Mouse (Mus musculus): ENCODE data around the gene Nop9. TPM values are rescaled to one million over a fixed set of nuclear protein-coding genes. Genes with fewer than 3 reads are reported as not detected.

The Nop9 gene
- total and polyA plus RNA-seq, 3 experiments: 38.5 to 92.1 (median 89.1) TPM

- Histone ChIP-seq H3K4me3 (replicated peaks in 1 of 3; ENCODE audit: low read depth in 2 of 3, low read length in 2 of 3, poor library complexity in 1 of 3) (no peak overlapping the region), H3K9me3 (replicated peaks; ENCODE audit: low read length) (no peaks in the 10 kb centered on the region), H3K9ac (ENCODE audit: insufficient read depth, low read depth) (no peak overlapping the region), H3K4me2 (ENCODE audit: insufficient read depth, low read depth, poor library complexity, severe bottlenecking) (no peak overlapping the region), H3K27ac (ENCODE audit: insufficient read depth, low read depth) (no peak overlapping the region), H3K79me2 (replicated peaks; ENCODE audit: control insufficient read depth, extremely low read depth, insufficient read depth, poor library complexity, severe bottlenecking) (no peaks in the 10 kb centered on the region), H3K27me3 (replicated peaks) (peaks cover 2% of the 10 kb centered on the region), H3K36me3 (replicated peaks in 1 of 2; ENCODE audit: control insufficient read depth in 1 of 2, insufficient read depth in 1 of 2, low read length in 1 of 2) (no peaks in the 10 kb centered on the region), H3K4me1 (ENCODE audit: control insufficient read depth in 1 of 2, insufficient read depth in 2 of 2) (no peaks in the 10 kb centered on the region)
- in situ Hi-C loops (cut with MboI; ENCODE audit: low pct_ligation_motif_present, low pct_unique_long_range_greater_than_20kb, low sequenced_read_pairs) (no loop called here), dilution Hi-C loops (cut with MboI; ENCODE audit: extremely low pct_ligation_motif_present, extremely low pct_unique_long_range_greater_than_20kb, low sequenced_read_pairs) (no loop called here)
- DNase-seq (ENCODE audit: extremely low read depth): no peak
- TF ChIP-seq ELF1 (IDR thresholded peaks at IDR 0.05; ENCODE audit: low read depth, low read length) (no peak), MYC (IDR thresholded peaks at IDR 0.05; ENCODE audit: low read depth, low read length) (no peak), MAX (IDR thresholded peaks at IDR 0.05; ENCODE audit: low read length) (no peak), ZKSCAN1 (IDR thresholded peaks at IDR 0.05; ENCODE audit: borderline replicate concordance, low read depth, low read length) (no peak), BHLHE40 (IDR thresholded peaks at IDR 0.05; ENCODE audit: low read depth, low read length) (no peak), TBP (conservative IDR thresholded peaks at IDR 0.05; ENCODE audit: low read depth, low read length) (no peak), PAX5 (IDR thresholded peaks at IDR 0.05; ENCODE audit: low read length) (no peak), TCF12 (IDR thresholded peaks at IDR 0.05; ENCODE audit: low read depth, low read length) (no peak), USF2 (conservative IDR thresholded peaks at IDR 0.05; ENCODE audit: low read depth, low read length) (no peak), RAD21 (IDR thresholded peaks at IDR 0.05; ENCODE audit: low read depth, low read length) (no peak), ZMIZ1 (IDR thresholded peaks at IDR 0.05; ENCODE audit: low read depth, low read length) (no peak), NRF1 (IDR thresholded peaks at IDR 0.05; ENCODE audit: low read depth, low read length) (no peak)
Observed at GRCm38 (mm10) chr14:55709509-55709908, 36.0 kb upstream of the Nop9 start.

GRCm38 (mm10) chr14:55711786-55712185, 33.7 kb upstream of the Nop9 start:
- Histone ChIP-seq H3K9me3 (replicated peaks; ENCODE audit: low read length) (no peaks in the 10 kb centered on the region), H3K4me3 (replicated peaks in 1 of 3; ENCODE audit: low read depth in 2 of 3, low read length in 2 of 3, poor library complexity in 1 of 3) (no peak overlapping the region), H3K36me3 (replicated peaks in 1 of 2; ENCODE audit: control insufficient read depth in 1 of 2, insufficient read depth in 1 of 2, low read length in 1 of 2) (peaks cover 5 to 9% of the 10 kb centered on the region in 2 experiments), H3K27ac (ENCODE audit: insufficient read depth, low read depth) (no peak overlapping the region), H3K27me3 (replicated peaks) (peaks cover 2% of the 10 kb centered on the region), H3K4me2 (ENCODE audit: insufficient read depth, low read depth, poor library complexity, severe bottlenecking) (no peak overlapping the region), H3K79me2 (replicated peaks; ENCODE audit: control insufficient read depth, extremely low read depth, insufficient read depth, poor library complexity, severe bottlenecking) (no peaks in the 10 kb centered on the region), H3K9ac (ENCODE audit: insufficient read depth, low read depth) (no peak overlapping the region), H3K4me1 (ENCODE audit: control insufficient read depth in 1 of 2, insufficient read depth in 2 of 2) (no peaks in the 10 kb centered on the region)
- TF ChIP-seq ZMIZ1 (IDR thresholded peaks at IDR 0.05; ENCODE audit: low read depth, low read length) (no peak), RAD21 (IDR thresholded peaks at IDR 0.05; ENCODE audit: low read depth, low read length) (no peak), SIN3A (IDR thresholded peaks at IDR 0.05; ENCODE audit: low read length) (no peak), MEF2A (IDR thresholded peaks at IDR 0.05; ENCODE audit: borderline replicate concordance, low read depth, low read length) (no peak), MAX (IDR thresholded peaks at IDR 0.05; ENCODE audit: low read length) (no peak), CHD2 (IDR thresholded peaks at IDR 0.05; ENCODE audit: low read length) (no peak), PAX5 (IDR thresholded peaks at IDR 0.05; ENCODE audit: low read length) (no peak), JUND (conservative IDR thresholded peaks at IDR 0.05; ENCODE audit: low read depth, low read length) (no peak), KAT2A (IDR thresholded peaks at IDR 0.05; ENCODE audit: insufficient replicate concordance, low read length) (no peak), CHD1 (IDR thresholded peaks at IDR 0.05; ENCODE audit: low read depth, low read length) (no peak), MXI1 (IDR thresholded peaks at IDR 0.05; ENCODE audit: low read depth, low read length) (no peak), CTCF (conservative IDR thresholded peaks at IDR 0.05 in 1 of 2, IDR thresholded peaks at IDR 0.05 in 1 of 2; ENCODE audit: low read depth in 2 of 2, low read length in 2 of 2) (no peak), ETS1 (conservative IDR thresholded peaks at IDR 0.05; ENCODE audit: low read depth, low read length) (no peak), POLR2AphosphoS2 (IDR thresholded peaks at IDR 0.05; ENCODE audit: low read depth, low read length) (no peak), UBTF (IDR thresholded peaks at IDR 0.05; ENCODE audit: low read depth, low read length) (no peak)
- dilution Hi-C loops (cut with MboI; ENCODE audit: extremely low pct_ligation_motif_present, extremely low pct_unique_long_range_greater_than_20kb, low sequenced_read_pairs) (no loop called here), in situ Hi-C loops (cut with MboI; ENCODE audit: low pct_ligation_motif_present, low pct_unique_long_range_greater_than_20kb, low sequenced_read_pairs) (no loop called here)
- no peak for DNase-seq (ENCODE audit: extremely low read depth)
